Mouse (Mus musculus) lung, postnatal 10 days (tissue): ENCODE measurements around the gene Ttc19.
"Not testable (repeated sequence)": the region's sequence is repeated elsewhere in the genome, so short reads cannot be mapped to it uniquely, and the experiment has no call there.

Experiments used
- DNase-seq: peaks from one replicate; pipeline ENCODE4 v3.0.0; 2021

Ttc19 gene

DNA sequence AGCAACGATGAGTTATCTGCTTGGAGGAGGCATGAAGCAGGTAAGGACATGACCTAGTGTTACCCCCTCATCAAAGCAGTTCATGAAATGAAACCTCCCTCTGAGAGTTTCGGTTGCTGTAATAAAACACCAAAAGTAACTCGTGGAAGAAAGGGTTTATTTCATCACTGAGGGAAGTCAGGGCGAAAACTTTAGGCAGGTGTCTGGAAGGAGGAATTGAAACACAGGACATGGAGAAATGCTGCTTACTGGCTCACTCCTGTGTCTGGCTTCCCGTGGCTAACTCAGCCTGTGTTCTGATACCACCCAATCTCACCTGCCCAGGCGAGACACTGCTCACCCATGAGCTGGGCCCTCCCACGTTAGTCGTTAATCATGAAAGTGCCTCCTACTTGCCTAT, 3.7 kb downstream of the Ttc19 start:
- no peak for DNase-seq

DNA sequence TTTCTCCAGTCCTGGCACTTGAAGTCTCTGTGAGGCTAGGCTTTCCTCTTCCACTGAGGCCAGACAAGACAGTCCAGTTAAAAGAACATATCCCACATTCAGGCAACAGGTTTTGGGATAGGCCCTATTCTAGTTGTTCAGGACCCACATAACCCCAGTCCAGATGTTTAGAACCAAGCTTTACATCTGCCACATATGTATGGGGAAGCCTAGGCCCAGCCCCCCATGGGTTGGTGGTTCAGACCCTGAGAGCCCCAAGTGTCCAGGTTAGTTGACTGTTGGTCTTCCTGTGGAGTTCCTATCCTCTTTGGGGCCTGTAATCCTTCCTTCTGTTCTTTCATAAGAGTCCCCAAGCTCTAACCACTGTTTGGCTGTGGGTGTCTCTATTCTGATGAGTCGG, 6.4 kb downstream of the Ttc19 start:
- DNase-seq, result no peak

DNA sequence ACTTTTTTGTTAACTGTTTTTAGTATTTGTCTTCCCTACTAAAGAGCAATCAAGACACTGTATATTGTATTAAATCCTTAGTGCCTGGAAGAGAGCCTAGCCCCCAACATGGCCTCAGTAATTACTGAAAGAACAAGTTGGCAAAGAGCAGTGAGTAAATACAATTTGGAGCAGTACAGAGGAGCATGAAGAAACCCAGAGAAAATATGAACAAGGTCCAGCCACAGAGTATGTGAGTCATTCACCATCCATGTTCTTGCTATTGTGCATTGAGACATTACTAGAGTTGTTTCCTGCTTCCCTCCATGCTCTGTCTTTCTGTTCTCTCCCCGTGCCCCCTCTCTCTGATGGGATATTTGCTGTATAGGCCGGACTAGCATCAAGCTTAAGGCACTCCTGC, 12.8 kb downstream of the Ttc19 start:
- no peak for DNase-seq

DNA sequence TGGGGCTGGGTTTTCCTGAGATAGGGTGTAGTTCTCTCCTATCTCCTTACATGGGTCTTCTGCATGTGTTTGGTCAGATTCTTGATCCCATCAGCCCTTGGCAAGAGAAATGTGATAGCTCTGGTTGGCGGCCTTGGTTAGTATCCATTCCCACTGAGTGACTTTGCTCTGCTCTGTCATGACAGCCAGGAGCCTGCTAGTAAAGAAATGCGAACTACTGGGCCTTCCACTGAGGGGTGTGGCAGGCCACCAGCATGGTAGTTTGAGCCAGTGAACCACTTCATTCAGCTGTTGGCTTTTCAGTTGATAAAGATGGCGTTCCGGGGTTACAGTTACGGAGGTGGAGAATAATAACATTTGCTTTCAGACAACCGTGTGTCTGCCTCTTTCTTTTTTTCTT, 17.6 kb downstream of the Ttc19 start:
- DNase-seq, result no peak

DNA sequence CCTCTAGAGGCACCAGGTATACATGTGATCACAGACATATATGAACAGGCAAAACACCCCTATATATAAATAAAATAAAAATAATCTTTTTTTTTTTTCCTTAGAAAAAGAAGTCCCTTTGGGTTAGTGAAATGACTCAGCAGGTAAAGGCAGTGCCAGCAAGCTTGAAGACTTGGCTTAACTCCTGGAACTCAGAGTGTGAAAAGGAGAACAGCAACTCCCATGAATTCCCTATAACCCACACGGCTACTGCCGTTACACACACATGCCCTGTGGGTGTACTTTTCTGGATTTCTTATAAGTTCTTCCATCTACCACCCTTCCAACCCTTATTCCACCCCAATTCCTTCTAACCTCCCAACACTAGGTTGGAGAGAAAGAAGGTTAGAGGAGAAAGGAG, 24.6 kb downstream of the Ttc19 start:
- no peak for DNase-seq

DNA sequence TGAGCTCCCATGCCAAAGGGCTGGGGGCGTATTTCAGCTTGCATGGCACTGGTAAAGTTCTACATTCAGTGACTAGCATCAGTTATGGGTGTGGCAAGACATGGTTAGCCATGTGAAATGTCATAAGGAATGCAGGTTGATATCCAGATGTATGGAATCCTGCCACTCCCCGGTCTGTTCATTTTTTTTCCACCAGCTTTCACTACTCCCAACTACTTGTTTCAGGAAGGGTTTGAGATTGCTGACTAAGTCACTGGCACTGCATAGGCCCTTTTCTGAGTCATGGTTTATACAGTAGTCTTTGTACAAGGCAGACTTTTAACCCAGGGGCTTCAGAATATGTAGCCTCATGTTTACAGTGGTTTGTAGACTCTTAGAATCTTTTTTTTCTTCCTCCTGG, 28.0 kb downstream of the Ttc19 start:
- no peak for DNase-seq

GRCm38 (mm10) chr11:62314984-62315383, 33.7 kb downstream of the Ttc19 start:
- DNase-seq, result no peak

GRCm38 (mm10) chr11:62317746-62318145, 36.5 kb downstream of the Ttc19 start:
- no peak for DNase-seq

DNA sequence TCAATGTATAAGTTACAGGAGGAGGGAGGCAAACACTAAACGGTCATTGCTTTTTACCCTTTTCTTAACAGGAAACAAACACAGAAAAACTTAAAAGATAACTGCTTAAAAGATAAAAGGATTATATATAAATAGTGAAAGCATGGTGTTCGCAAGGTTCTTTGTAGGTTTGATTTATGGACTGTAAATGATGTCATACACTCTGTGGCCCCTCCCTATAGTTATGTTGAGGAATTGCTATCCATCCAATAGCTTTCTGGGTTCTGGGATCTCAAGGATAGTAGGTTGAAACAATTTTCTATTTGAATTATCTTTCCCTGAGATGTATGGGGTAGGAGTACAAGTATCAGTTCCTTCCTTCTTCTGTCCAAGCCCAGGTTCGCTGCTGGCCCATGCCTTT, 38.8 kb downstream of the Ttc19 start:
- DNase-seq, result no peak

GRCm38 (mm10) chr11:62323659-62324058, 42.4 kb downstream of the Ttc19 start:
- DNase-seq, result no peak

GRCm38 (mm10) chr11:62331141-62331540, 49.9 kb downstream of the Ttc19 start:
- peak; percentile 15 for DNase-seq

- DNase-seq, result no peak
These were observed 51.0 kb downstream of the Ttc19 start for GRCm38 (mm10) chr11:62332228-62332627.

- DNase-seq, result no peak
These were observed 61.7 kb downstream of the Ttc19 start for GRCm38 (mm10) chr11:62343002-62343401.

DNA sequence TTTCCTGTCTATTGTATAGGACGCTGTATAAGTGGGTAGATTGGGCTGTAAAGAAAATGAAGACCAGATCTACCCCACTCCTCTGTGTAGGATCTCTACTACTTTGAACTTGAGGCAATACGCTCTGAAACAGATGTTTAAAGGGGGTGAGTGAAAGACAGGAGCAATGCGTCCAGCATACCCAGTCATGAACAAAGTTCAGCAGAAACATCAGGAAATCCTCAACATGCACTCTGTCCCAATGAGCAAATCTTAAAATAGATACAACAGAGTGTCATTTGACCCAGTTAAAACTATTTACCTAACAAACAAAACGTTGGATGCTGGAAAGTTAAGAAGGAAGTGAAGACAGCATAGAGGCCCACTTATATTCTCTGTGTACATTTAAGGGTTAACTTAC, 70.7 kb downstream of the Ttc19 start:
- DNase-seq, result peak; percentile 8

- no peak for DNase-seq
These were observed 73.9 kb downstream of the Ttc19 start for GRCm38 (mm10) chr11:62355216-62355615.

GRCm38 (mm10) chr11:62366879-62367278, 85.6 kb downstream of the Ttc19 start:
- no peak for DNase-seq

DNA sequence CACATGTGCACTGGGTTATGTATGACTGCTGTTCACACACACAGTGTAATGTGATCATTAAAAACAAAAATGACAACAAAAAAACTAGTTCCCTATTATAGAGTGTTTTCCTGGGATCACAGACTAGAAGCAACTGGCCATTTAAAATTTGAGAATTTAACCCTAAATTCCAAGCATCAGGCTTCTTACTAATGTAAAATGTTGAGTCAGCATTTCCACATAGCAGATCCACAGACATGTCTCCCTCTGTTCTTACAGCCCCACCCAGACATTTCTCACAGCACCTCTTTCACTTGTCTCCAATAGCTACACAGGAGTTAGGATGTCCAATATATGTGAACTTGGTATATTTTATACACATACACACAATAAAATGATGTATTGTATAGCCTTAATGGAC, 88.7 kb downstream of the Ttc19 start:
- no peak for DNase-seq

DNA sequence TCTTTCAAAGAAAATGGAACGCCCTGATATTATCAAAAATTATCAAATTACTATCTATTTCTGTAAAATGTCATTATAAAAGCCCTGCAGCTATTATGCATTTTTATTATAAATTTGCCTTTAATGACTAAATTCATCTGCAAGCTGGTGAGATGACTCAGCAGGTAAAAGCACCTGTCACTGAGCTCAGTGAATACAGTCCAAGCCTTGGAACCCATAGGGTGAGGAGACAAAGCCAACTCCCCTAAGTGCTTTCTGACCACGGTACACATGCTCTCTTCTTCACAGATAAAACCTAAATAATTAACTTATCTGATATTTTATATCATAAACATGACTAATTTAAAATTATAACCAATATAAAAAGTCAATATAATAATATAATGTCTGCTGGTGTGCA, 90.5 kb downstream of the Ttc19 start:
- DNase-seq, result no peak

GRCm38 (mm10) chr11:62377202-62377851, 96.1 kb downstream of the Ttc19 start:
- DNase-seq, result not testable (repeated sequence)
